Mouse (Mus musculus) embryonic facial prominence, embryonic 11.5 days (tissue): ENCODE results near the gene Phlda3. TPM values are rescaled to one million over a fixed set of nuclear protein-coding genes. Genes with fewer than 3 reads are reported as not detected.
A peak's percentile ranks its signal among the peaks of the same experiment; 100 is the strongest.

Source experiments
- ATAC-seq: fragments of 200-750 bp; cut with Nextera tagmentation; replicated peaks from 2 replicates; pipeline ENCODE4 v1.8.0; 2017; ENCODE audit warnings: low read depth; ENCODE audit not compliant: insufficient number of reproducible peaks, low FRiP score, low TSS enrichment
- DNase-seq: peaks from one replicate; pipeline ENCODE4 v3.0.0-alpha.2; 2015; ENCODE audit warnings: low spot score
- H3K27ac ChIP-seq: fragments of 300-500 bp; sonication (generic); replicated peaks from 2 replicates; pipeline ENCODE4 v1.5.1; 2014; ENCODE audit warnings: mild to moderate bottlenecking, low read depth, low read length, control low read depth
- H3K27me3 ChIP-seq: fragments of 300-500 bp; sonication (generic); 2 replicates; pipeline ENCODE4 v1.6.1; 2014; ENCODE audit warnings: mild to moderate bottlenecking, low read length, moderate library complexity, mixed read lengths; ENCODE audit not compliant: control insufficient read depth, insufficient read depth
- H3K36me3 ChIP-seq: fragments of 300-500 bp; sonication (generic); replicated peaks from 2 replicates; pipeline ENCODE4 v1.6.1; 2014; ENCODE audit warnings: low read depth, mild to moderate bottlenecking, low read length, moderate library complexity, mixed read lengths; ENCODE audit not compliant: control insufficient read depth, insufficient read depth
- H3K4me1 ChIP-seq: fragments of 300-500 bp; sonication (generic); 2 replicates; pipeline ENCODE4 v1.6.1; 2014; ENCODE audit warnings: low read length, mixed read lengths; ENCODE audit not compliant: control insufficient read depth, insufficient read depth
- H3K4me2 ChIP-seq: fragments of 300-500 bp; sonication (generic); 2 replicates; pipeline ENCODE4 v1.6.1; 2014; ENCODE audit warnings: low read depth, mild to moderate bottlenecking, control low read depth, low read length, moderate library complexity
- H3K4me3 ChIP-seq: fragments of 300-500 bp; sonication (generic); 2 replicates; pipeline ENCODE4 v1.5.1; 2014; ENCODE audit warnings: low read depth, low read length, control low read depth
- H3K9ac ChIP-seq: fragments of 300-500 bp; sonication (generic); replicated peaks from 2 replicates; pipeline ENCODE4 v1.6.1; 2014; ENCODE audit warnings: mild to moderate bottlenecking, control low read depth, low read length
- H3K9me3 ChIP-seq: fragments of 300-500 bp; sonication (generic); replicated peaks from 2 replicates; pipeline ENCODE4 v1.6.1; 2016; ENCODE audit warnings: mild to moderate bottlenecking, low read length, inconsistent platforms, mixed read lengths; ENCODE audit not compliant: control insufficient read depth
- WGBS: fragments of 180-500 bp; shearing (Covaris S2); extraction: QIAGEN DNeasy Blood & Tissue Kit; methylation state at CpG from one replicate; pipeline ENCODE4 v1.1.7; 2014; 5-methylcytosine and 5-hydroxymethylcytosine counted together
- polyA plus RNA-seq: library from polyadenylated mRNA; unstranded; fragments of >200 nt; fragmentation: Nextera tagmentation; extraction: Ambion mirVana; gene quantifications from 2 replicates; pipeline ENCODE4 v1.2.1, GENCODE M21; 2014

The Phlda3 gene
- polyA plus RNA-seq, result 33.5 and 35.3 TPM in 2 replicates

DNA sequence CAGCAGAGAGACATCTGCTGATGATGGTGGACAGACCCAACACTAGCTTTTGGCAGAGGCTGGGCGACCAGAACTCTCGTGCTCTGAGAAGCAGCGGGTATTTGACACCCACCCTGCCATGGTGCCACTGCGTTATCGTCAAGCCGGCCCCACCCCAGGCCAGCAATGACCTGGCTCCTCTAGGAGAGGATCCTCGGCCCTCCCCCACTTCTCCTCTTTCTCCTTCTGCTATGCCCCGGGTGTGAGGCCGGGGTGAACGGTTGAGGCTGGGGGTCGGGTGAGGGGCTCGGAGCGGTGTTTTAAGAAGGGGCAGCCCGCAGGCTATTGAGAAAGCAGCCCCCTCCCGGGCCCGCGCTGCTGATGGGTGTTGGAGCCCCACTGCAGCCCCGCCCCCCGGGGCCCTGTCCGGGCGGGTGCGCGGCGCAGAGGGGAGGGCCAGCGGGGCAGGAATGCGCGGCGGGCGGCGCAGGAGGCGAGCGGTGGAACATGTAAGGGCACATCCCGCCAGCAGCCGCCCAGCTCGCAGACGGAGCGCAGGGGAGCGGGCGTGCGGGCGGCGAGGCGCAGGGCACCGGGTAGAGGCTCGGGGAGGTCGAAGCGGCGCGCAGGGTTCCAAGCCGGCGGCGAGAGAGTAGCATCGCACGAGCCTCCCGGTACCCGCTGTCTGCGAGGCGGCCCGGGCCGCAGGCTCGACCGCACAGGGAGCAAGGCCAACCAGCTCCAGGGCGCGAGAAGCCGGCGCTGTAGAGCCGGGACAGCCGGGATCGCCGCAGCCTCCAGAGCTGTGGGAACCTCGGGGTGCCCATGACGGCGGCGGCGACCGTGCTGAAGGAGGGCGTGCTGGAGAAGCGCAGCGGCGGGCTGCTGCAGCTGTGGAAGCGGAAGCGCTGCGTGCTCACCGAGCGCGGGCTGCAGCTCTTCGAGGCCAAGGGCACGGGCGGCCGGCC is at the start of gene Phlda3:
Gene Phlda3 (plus strand): TSS at position 475 of the 947 bp plus-strand sequence.
- Histone ChIP-seq H3K4me2 (peak within 1 kb of the TSS; percentile 91), H3K9me3 (no peaks in the 10 kb centered on the region), H3K27ac (peak within 1 kb of the TSS; percentile 48), H3K9ac (peak within 1 kb of the TSS; percentile 84), H3K36me3 (no peaks in the 10 kb centered on the region), H3K4me3 (peak within 1 kb of the TSS; percentile 60), H3K4me1 (no peaks in the 10 kb centered on the region; the same call in 1 of the 2 replicates), H3K27me3 (no peaks in the 10 kb centered on the region)
- peak; percentile 79 for DNase-seq
- peak; percentile 85 for ATAC-seq
- WGBS, result under 1% methylated on average over 84 of the region's 90 CpGs

DNA sequence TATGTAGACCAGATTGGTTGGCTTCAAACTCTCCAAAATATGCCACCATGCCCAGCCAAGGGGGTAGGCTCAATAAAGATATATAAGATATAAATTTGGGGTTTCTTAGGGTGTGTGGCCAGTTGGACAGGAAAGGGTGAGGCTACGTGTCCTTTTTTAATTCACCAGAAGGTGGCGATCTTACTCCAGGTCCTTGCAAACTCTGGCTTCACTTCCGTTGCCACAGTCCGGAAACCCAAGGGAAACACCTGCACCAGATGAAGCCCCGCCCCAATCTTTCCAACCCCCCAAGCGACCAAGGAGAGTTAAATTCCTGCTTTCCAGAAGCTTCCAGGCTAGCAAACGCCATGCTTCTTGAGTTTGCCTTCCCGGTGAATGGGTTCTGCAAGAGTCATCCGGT is 46.4 kb upstream of the Phlda3 start:
- Histone ChIP-seq H3K4me2 (no peak overlapping the region), H3K9ac (no peak overlapping the region), H3K36me3 (no peaks in the 10 kb centered on the region), H3K4me1 (no peaks in the 10 kb centered on the region), H3K27me3 (no peaks in the 10 kb centered on the region), H3K9me3 (no peaks in the 10 kb centered on the region), H3K27ac (no peak overlapping the region), H3K4me3 (no peak overlapping the region)
- WGBS, result 21% methylated on average over 9 of the region's 9 CpGs
- ATAC-seq (0 out of 2 replicates have a peak, but pooled peaks have one; percentile 63), DNase-seq (peak; percentile 86)

DNA sequence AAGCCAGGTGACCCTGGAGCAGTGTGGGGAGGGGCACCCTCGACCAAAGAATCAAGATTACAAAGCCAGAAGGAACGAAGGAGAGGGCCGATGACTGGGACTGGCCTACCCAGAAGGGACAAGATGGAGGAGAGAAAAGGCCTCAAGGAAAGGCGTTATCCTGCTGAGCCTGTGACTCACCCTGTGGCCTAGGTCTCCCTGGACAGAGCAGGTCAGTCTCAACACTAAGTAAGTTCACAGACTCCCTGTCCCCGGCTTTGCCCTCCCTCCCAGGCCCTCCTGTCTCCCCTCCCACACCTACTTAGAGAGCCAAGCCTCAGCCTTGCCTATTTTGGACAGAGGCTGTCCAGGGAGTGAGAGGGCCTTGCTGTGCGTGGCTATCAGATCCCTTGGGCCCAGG is 45.9 kb upstream of the Phlda3 start, which contains the start of gene Csrp1:
Gene Csrp1 (plus strand): TSS at position 79 of the 400 bp plus-strand sequence.
- Histone ChIP-seq H3K27ac (no peak within 1 kb of the TSS), H3K4me1 (no peaks in the 10 kb centered on the region), H3K4me3 (no peak within 1 kb of the TSS), H3K4me2 (no peak within 1 kb of the TSS), H3K9ac (no peak within 1 kb of the TSS), H3K9me3 (no peaks in the 10 kb centered on the region), H3K36me3 (no peaks in the 10 kb centered on the region), H3K27me3 (no peaks in the 10 kb centered on the region)
- WGBS, result 70% methylated on average over 6 of the region's 6 CpGs
- DNase-seq (no peak), ATAC-seq (no peak)

DNA sequence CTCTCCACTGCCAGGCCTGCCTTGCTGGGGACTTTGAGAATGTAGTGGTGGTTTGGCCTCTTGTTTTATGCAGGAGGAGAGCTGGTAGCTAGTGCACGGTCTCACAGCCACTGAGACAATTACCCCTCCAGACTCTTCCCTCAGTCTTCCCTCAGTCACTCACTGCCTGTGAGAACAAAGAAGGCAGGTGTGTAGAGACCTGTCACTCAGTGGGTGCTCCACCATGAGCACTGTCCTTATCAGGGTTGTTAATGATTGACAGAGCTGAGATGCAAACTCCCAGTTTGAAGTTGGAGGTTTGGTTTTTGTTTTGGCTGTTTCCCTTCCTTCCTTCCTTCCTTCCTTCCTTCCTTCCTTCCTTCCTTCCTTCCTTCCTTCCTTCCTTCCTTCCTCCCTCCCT is 42.9 kb upstream of the Phlda3 start:
- H3K9ac ChIP-seq, result no peak overlapping the region
- no peaks in the 10 kb centered on the region for H3K36me3 ChIP-seq
- no peaks in the 10 kb centered on the region for H3K9me3 ChIP-seq
- no peak overlapping the region for H3K4me2 ChIP-seq
- no peak overlapping the region for H3K4me3 ChIP-seq
- no peaks in the 10 kb centered on the region for H3K27me3 ChIP-seq
- H3K27ac ChIP-seq, result no peak overlapping the region
- WGBS, result 57% methylated on average over 1 of the region's 1 CpGs
- no peaks in the 10 kb centered on the region for H3K4me1 ChIP-seq
- DNase-seq (no peak), ATAC-seq (no peak)

DNA sequence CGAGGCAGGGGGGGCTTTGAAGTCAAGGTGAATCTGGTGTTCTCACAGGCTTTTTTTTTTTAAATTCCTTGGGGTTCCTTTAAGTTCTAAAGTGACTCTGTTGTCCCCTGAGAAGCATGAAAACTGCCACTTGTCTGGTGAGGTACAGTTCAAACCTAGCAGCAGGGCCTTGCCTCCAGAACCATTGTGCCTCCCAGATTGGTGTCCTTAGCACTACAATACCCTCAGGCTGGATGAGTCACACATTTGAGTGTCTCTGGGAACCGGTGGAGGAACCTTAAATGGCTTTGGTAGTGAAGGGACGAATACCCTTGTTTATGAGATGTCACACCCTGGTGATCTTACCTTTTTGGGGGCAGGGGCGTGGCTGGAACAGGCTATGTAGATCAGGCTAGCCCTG is 41.8 kb upstream of the Phlda3 start:
- H3K4me1 ChIP-seq, result no peaks in the 10 kb centered on the region
- ATAC-seq (no peak), DNase-seq (no peak)
- 45% methylated on average over 4 of the region's 4 CpGs for WGBS
- no peaks in the 10 kb centered on the region for H3K9me3 ChIP-seq
- no peak overlapping the region for H3K4me3 ChIP-seq
- no peaks in the 10 kb centered on the region for H3K36me3 ChIP-seq
- H3K27me3 ChIP-seq, result no peaks in the 10 kb centered on the region
- H3K27ac ChIP-seq, result no peak overlapping the region
- no peak overlapping the region for H3K9ac ChIP-seq
- H3K4me2 ChIP-seq, result no peak overlapping the region

DNA sequence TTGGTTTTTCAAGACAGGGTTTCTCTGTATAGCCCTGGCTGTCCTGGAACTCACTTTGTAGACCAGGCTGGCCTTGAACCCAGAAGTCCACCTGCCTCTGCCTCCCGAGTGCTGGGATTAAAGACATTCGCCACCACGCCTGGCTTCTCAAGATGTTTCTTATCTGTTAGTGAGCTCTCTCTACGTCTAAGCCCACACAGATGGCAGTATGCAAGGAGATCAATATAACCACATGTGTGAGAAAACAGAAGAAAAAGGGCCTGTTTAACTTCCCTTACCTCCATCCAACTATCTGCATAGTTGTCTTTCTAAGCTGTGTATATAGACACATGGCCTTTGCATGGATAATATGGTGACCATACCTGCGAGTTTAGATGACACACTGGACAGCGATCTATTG is 40.6 kb upstream of the Phlda3 start:
- H3K9me3 ChIP-seq, result no peaks in the 10 kb centered on the region
- ATAC-seq, result no peak
- WGBS, result 92% methylated on average over 6 of the region's 6 CpGs

DNA sequence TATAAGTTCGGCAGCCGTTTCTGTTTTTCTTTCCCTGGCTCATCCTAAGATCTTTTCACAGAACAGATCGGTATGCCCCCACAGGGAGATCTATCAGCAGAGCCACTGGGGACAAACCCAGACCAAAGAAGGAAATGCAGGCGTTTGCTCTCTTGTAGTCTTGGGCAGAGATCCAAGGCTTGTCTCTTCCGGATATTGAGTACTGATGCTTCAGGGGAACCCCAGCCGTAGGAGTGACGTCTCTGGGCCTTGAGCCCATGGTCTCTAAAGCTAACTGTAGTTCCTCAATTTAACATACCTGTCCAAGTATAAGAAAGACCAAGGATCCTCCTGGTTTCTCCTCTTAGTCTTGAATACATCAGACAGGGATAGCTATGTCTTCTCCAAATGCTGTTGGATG is 40.0 kb upstream of the Phlda3 start:
- ATAC-seq (no peak), DNase-seq (no peak)
- 78% methylated on average over 7 of the region's 7 CpGs for WGBS

More for the DNA sequence above, 40.6 kb upstream of the Phlda3 start:
- DNase-seq, result no peak
- no peak overlapping the region for H3K4me2 ChIP-seq
- no peaks in the 10 kb centered on the region for H3K27me3 ChIP-seq
- peaks cover 5% of the 10 kb centered on the region; the same call in 1 of the 2 replicates for H3K4me1 ChIP-seq
- H3K27ac ChIP-seq, result no peak overlapping the region
- no peak overlapping the region for H3K9ac ChIP-seq
- H3K4me3 ChIP-seq, result no peak overlapping the region
- no peaks in the 10 kb centered on the region for H3K36me3 ChIP-seq

More for the DNA sequence above, 40.0 kb upstream of the Phlda3 start:
- Histone ChIP-seq H3K27ac (no peak overlapping the region), H3K4me2 (no peak overlapping the region), H3K9ac (no peak overlapping the region), H3K36me3 (no peaks in the 10 kb centered on the region), H3K4me3 (no peak overlapping the region), H3K9me3 (no peaks in the 10 kb centered on the region), H3K27me3 (no peaks in the 10 kb centered on the region), H3K4me1 (peaks cover 6% of the 10 kb centered on the region; the same call in 1 of the 2 replicates)
